Mouse (Mus musculus) ES-Bruce4 (cell line): Measurements from ENCODE around the gene Ear6.

Experiments used
- CTCF ChIP-seq: IDR thresholded peaks from one replicate; pipeline ENCODE4 v1.8.1; 2011; ENCODE audit warnings: low read depth, low read length
- EP300 ChIP-seq: IDR thresholded peaks from 2 replicates; pipeline ENCODE4 v1.6.1; 2011; ENCODE audit warnings: low read depth, low read length; ENCODE audit not compliant: insufficient read depth
- POLR2A ChIP-seq: IDR thresholded peaks from one replicate; pipeline ENCODE4 v1.8.1; 2011; ENCODE audit warnings: low read length; ENCODE audit not compliant: insufficient read depth

DNA sequence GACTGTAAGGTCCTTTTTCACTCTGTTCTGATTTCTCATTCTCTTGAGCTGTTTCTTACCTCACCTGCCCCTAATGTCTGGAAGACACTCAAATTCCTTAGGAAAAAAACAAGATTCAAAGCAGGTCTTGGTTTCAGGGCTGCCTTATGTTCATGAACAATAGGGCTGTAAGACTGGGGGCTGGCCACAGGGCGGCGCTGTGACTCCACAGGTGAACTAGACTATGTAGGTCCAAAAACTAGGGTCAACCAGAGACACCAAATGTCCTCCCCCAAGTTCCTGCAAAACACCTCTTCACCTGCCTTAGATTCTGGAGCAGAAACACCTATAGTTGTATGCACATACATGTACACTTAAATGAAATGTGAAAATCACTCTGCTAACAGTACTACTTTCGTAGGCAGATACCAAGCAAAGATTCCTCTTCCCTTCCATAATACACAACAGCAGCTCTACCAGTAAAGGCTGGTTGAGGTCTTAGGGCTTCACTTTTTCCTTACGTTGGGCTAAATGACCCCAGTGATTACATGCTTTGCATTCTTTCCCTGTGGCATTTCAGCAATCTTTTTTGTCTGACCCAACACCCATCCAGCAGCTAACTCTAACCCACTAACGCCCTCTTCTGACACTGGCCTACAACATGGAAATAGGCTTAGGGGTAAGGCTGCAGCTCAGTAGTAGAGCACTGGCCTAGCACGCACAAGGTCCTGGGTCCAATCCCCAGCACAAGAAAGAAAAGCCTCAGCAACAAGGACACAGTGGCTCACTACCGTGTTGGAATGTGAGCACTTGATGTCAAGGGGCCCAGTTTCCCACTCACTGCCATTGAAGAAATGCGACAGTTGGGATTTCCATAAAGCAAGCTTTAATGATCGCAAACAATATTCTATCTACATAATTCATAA is 49.6 kb downstream of the Ear6 start:
- TF ChIP-seq CTCF (peak; percentile 93), POLR2A (no peak), EP300 (0 out of 2 replicates have a peak, but pooled peaks have one; percentile 12)
